Mouse (Mus musculus): Measurements from ENCODE around the gene Il17rc. TPM values are rescaled to one million over a fixed set of nuclear protein-coding genes. Genes with fewer than 3 reads are reported as not detected.

Gene Il17rc
- 36.8 and 45.0 TPM in 2 replicates for polyA plus RNA-seq (2015; fragmentation: Nextera tagmentation; extraction: Ambion mirVana)

DNA sequence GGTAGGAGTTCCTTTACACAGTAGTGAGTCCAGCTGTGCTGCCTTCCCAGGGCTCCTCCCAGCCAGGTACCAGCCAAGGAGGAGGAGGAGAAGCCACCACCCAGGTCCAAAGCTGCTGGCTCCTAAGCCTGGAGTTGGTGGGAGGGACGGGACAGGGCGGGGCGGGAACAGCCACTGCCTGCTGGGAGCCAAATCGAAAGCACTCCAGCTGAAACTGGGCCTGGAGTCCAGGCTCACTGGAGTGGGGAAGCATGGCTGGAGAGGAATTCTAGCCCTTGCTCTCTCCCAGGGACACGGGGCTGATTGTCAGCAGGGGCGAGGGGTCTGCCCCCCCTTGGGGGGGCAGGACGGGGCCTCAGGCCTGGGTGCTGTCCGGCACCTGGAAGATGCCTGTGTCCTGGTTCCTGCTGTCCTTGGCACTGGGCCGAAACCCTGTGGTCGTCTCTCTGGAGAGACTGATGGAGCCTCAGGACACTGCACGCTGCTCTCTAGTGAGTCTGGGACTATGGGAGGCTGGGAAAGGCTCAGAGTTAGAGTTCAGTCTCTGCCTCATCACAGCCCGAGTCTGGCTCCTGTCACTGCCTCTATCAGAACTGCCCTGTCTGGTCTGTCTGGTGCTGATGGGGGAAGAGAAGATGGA is at the start of gene Il17rc:
Gene Il17rc (plus strand): TSS at position 131 of the 640 bp plus-strand sequence.
- peaks cover 20% of the 10 kb centered on the region for H3K4me1 ChIP-seq (ENCODE audit: control insufficient read depth, insufficient read depth, low read length)
- H3K27ac ChIP-seq (ENCODE audit: low read length) = peak within 1 kb of the TSS; percentile 93
- H3K27me3 ChIP-seq (ENCODE audit: control insufficient read depth, insufficient read depth, low read length) = no peaks in the 10 kb centered on the region
- H3K36me3 ChIP-seq (ENCODE audit: control insufficient read depth, insufficient read depth, low read length) = no peaks in the 10 kb centered on the region
- peak within 1 kb of the TSS; percentile 49 for H3K4me3 ChIP-seq (replicated peaks; ENCODE audit: low read length)
- WGBS = 22% methylated on average over 12 of the region's 12 CpGs
- peak within 1 kb of the TSS; percentile 74 for H3K4me2 ChIP-seq (ENCODE audit: low read depth, low read length)
- peak; percentile 78 for ATAC-seq (ENCODE audit: insufficient read depth, low FRiP score)
- H3K9me3 ChIP-seq (replicated peaks; ENCODE audit: control insufficient read depth, low read length) = no peaks in the 10 kb centered on the region
- peak within 1 kb of the TSS; percentile 83 for H3K9ac ChIP-seq (ENCODE audit: low read length)

DNA sequence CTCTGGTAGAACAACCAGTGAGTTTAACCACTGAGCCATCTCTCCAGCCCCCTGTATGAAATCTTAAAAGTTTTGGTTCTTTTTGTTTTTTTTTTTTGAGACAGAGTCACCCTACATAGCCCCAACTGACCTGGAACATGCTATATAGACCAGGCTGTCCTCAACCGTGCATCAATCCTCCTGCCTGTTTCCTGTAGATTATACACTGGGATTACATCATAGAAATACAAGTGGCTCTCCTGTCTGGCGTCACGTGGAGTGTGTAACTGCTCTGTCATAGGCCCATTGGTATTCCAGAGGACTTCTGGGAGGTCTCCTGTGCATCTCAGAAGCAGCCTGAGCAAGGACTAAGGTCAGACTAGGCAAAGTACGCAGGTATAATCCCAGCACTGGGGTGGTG is 48.2 kb upstream of the Il17rc start:
- Histone ChIP-seq H3K4me2 (ENCODE audit: low read depth, low read length) (no peak overlapping the region), H3K9me3 (replicated peaks; ENCODE audit: control insufficient read depth, low read length) (0 out of 2 replicates have a peak, but pooled peaks cover 3% of the 10 kb centered on the region), H3K4me3 (replicated peaks; ENCODE audit: low read length) (no peak overlapping the region), H3K27me3 (ENCODE audit: control insufficient read depth, insufficient read depth, low read length) (no peaks in the 10 kb centered on the region), H3K9ac (ENCODE audit: low read length) (no peak overlapping the region), H3K4me1 (ENCODE audit: control insufficient read depth, insufficient read depth, low read length) (peaks cover 6% of the 10 kb centered on the region), H3K27ac (ENCODE audit: low read length) (no peak overlapping the region), H3K36me3 (ENCODE audit: control insufficient read depth, insufficient read depth, low read length) (no peaks in the 10 kb centered on the region)
- ATAC-seq (ENCODE audit: insufficient read depth, low FRiP score) = no peak
- WGBS = 64% methylated on average over 4 of the region's 4 CpGs

GRCm38 (mm10) chr6:113424187-113424586 is 47.0 kb upstream of the Il17rc start:
- no peak overlapping the region for H3K27ac ChIP-seq (ENCODE audit: low read length)

GRCm38 (mm10) chr6:113426696-113427095 is 44.5 kb upstream of the Il17rc start:
- no peak overlapping the region for H3K27ac ChIP-seq (ENCODE audit: low read length)
- no peaks in the 10 kb centered on the region for H3K36me3 ChIP-seq (ENCODE audit: control insufficient read depth, insufficient read depth, low read length)
- WGBS = 89% methylated on average over 4 of the region's 4 CpGs
- no peaks in the 10 kb centered on the region for H3K27me3 ChIP-seq (ENCODE audit: control insufficient read depth, insufficient read depth, low read length)
- H3K4me3 ChIP-seq (replicated peaks; ENCODE audit: low read length) = no peak overlapping the region
- H3K4me2 ChIP-seq (ENCODE audit: low read depth, low read length) = no peak overlapping the region
- no peak overlapping the region for H3K9ac ChIP-seq (ENCODE audit: low read length)
- no peaks in the 10 kb centered on the region for H3K4me1 ChIP-seq (ENCODE audit: control insufficient read depth, insufficient read depth, low read length)
- no peak for ATAC-seq (ENCODE audit: insufficient read depth, low FRiP score)
- 0 out of 2 replicates have a peak, but pooled peaks cover 3% of the 10 kb centered on the region for H3K9me3 ChIP-seq (replicated peaks; ENCODE audit: control insufficient read depth, low read length)

More at GRCm38 (mm10) chr6:113424187-113424586, 47.0 kb upstream of the Il17rc start:
- Histone ChIP-seq H3K27me3 (ENCODE audit: control insufficient read depth, insufficient read depth, low read length) (no peaks in the 10 kb centered on the region), H3K4me1 (ENCODE audit: control insufficient read depth, insufficient read depth, low read length) (no peaks in the 10 kb centered on the region), H3K9me3 (replicated peaks; ENCODE audit: control insufficient read depth, low read length) (0 out of 2 replicates have a peak, but pooled peaks cover 3% of the 10 kb centered on the region), H3K4me3 (replicated peaks; ENCODE audit: low read length) (no peak overlapping the region), H3K36me3 (ENCODE audit: control insufficient read depth, insufficient read depth, low read length) (no peaks in the 10 kb centered on the region), H3K4me2 (ENCODE audit: low read depth, low read length) (no peak overlapping the region), H3K9ac (ENCODE audit: low read length) (no peak overlapping the region)
- no peak for ATAC-seq (ENCODE audit: insufficient read depth, low FRiP score)
- WGBS = 71% methylated on average over 7 of the region's 7 CpGs

DNA sequence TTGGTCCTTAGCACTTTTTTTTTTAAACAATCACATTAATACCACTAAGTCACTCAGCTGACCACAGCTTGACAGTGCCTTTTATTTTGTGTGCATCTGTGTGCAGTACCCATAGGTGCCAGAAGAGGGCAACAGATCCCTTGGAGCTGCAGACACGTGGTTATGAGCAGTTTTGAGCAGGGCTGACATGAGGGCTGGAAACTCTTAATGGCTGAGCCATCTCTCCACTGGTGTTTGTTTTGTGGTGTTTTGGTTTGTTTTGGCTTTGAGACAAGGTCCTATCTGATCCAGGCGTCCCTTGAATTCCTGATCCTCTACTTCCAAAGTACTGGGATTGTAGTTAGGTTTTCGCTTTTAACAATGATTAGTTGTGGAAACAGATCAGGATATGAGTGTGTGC is 43.8 kb upstream of the Il17rc start:
- 61% methylated on average over 3 of the region's 3 CpGs for WGBS
- no peak overlapping the region for H3K27ac ChIP-seq (ENCODE audit: low read length)
- ATAC-seq (ENCODE audit: insufficient read depth, low FRiP score) = no peak
- no peaks in the 10 kb centered on the region for H3K27me3 ChIP-seq (ENCODE audit: control insufficient read depth, insufficient read depth, low read length)
- no peaks in the 10 kb centered on the region for H3K4me1 ChIP-seq (ENCODE audit: control insufficient read depth, insufficient read depth, low read length)
- H3K4me2 ChIP-seq (ENCODE audit: low read depth, low read length) = no peak overlapping the region
- H3K4me3 ChIP-seq (replicated peaks; ENCODE audit: low read length) = no peak overlapping the region
- H3K36me3 ChIP-seq (ENCODE audit: control insufficient read depth, insufficient read depth, low read length) = no peaks in the 10 kb centered on the region
- H3K9ac ChIP-seq (ENCODE audit: low read length) = no peak overlapping the region
- 0 out of 2 replicates have a peak, but pooled peaks cover 3% of the 10 kb centered on the region for H3K9me3 ChIP-seq (replicated peaks; ENCODE audit: control insufficient read depth, low read length)

DNA sequence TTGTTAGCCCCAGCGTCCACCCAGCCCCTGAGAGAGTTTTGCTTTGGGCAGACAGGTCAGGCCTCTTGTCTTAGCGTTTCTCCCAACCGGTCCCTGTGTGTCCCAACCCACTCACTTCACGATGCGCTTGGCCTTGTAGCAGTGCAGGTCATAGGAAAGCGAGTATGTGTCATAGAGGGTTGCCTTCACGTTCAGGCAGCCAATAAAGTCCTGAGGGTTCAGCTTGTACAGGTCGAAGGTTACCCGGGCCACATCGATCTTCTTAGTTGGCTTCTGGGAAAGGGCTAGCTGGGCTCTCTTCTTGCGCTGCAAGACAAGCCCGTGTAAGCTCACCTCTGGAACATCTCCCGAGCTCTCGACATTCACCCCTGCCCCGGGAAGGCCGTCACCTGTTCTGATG is 43.2 kb upstream of the Il17rc start:
- Histone ChIP-seq H3K27ac (ENCODE audit: low read length) (no peak overlapping the region), H3K9me3 (replicated peaks; ENCODE audit: control insufficient read depth, low read length) (0 out of 2 replicates have a peak, but pooled peaks cover 3% of the 10 kb centered on the region), H3K9ac (ENCODE audit: low read length) (no peak overlapping the region), H3K36me3 (ENCODE audit: control insufficient read depth, insufficient read depth, low read length) (no peaks in the 10 kb centered on the region), H3K27me3 (ENCODE audit: control insufficient read depth, insufficient read depth, low read length) (no peaks in the 10 kb centered on the region), H3K4me2 (ENCODE audit: low read depth, low read length) (no peak overlapping the region), H3K4me1 (ENCODE audit: control insufficient read depth, insufficient read depth, low read length) (no peaks in the 10 kb centered on the region), H3K4me3 (replicated peaks; ENCODE audit: low read length) (no peak overlapping the region)
- no peak for ATAC-seq (ENCODE audit: insufficient read depth, low FRiP score)
- 84% methylated on average over 16 of the region's 16 CpGs for WGBS

GRCm38 (mm10) chr6:113429965-113430364 is 41.3 kb upstream of the Il17rc start:
- H3K4me2 ChIP-seq (ENCODE audit: low read depth, low read length) = no peak overlapping the region
- no peak overlapping the region for H3K27ac ChIP-seq (ENCODE audit: low read length)
- H3K9ac ChIP-seq (ENCODE audit: low read length) = no peak overlapping the region
- no peak overlapping the region for H3K4me3 ChIP-seq (replicated peaks; ENCODE audit: low read length)
- WGBS = 75% methylated on average over 3 of the region's 3 CpGs
- no peaks in the 10 kb centered on the region for H3K36me3 ChIP-seq (ENCODE audit: control insufficient read depth, insufficient read depth, low read length)
- H3K4me1 ChIP-seq (ENCODE audit: control insufficient read depth, insufficient read depth, low read length) = no peaks in the 10 kb centered on the region
- no peak for ATAC-seq (ENCODE audit: insufficient read depth, low FRiP score)
- no peaks in the 10 kb centered on the region for H3K27me3 ChIP-seq (ENCODE audit: control insufficient read depth, insufficient read depth, low read length)
- 0 out of 2 replicates have a peak, but pooled peaks cover 3% of the 10 kb centered on the region for H3K9me3 ChIP-seq (replicated peaks; ENCODE audit: control insufficient read depth, low read length)

DNA sequence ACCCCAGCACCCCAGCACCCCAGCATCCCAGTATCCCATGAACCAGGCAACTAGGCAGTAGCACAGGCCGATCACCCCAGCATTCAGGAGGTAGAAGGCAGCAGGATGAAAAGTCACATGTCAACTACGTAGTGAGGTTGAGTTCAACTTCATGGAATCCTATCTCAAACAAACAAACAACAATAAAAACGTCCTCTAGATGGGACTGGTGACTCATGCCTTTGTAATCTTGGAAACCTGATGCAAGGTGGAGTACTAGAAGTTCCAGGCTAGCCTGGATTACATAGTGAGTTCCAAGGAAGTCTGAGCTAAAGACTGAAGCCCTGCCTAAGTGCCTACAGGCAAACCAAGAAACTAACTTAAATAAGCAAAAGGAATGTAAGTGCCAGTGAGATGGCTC is 40.4 kb upstream of the Il17rc start:
- no peak overlapping the region for H3K27ac ChIP-seq (ENCODE audit: low read length)
- ATAC-seq (ENCODE audit: insufficient read depth, low FRiP score) = no peak
- H3K9ac ChIP-seq (ENCODE audit: low read length) = no peak overlapping the region
- H3K4me2 ChIP-seq (ENCODE audit: low read depth, low read length) = no peak overlapping the region
- H3K27me3 ChIP-seq (ENCODE audit: control insufficient read depth, insufficient read depth, low read length) = no peaks in the 10 kb centered on the region
- H3K9me3 ChIP-seq (replicated peaks; ENCODE audit: control insufficient read depth, low read length) = 0 out of 2 replicates have a peak, but pooled peaks cover 3% of the 10 kb centered on the region
- H3K36me3 ChIP-seq (ENCODE audit: control insufficient read depth, insufficient read depth, low read length) = no peaks in the 10 kb centered on the region
- H3K4me1 ChIP-seq (ENCODE audit: control insufficient read depth, insufficient read depth, low read length) = no peaks in the 10 kb centered on the region
- 55% methylated on average over 3 of the region's 3 CpGs for WGBS
- H3K4me3 ChIP-seq (replicated peaks; ENCODE audit: low read length) = no peak overlapping the region

DNA sequence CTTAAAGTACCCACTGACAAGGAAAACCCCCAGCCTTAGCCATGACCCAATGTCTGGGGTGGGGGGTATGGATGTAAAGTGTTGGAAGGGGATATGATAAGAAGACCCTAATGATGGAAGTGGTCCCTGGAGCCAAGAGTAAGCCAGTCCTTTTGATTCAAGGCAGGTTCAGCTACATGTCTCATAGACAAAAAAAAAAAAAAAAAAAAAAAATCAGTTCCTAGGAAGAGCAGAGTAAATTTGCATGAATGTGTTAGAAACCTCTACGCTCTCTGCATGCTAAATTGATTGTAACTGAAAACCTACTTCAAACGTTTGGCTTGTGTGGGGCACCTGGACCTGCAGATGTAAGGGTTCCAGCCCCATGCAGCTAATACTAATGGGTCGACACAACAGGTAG is 39.4 kb upstream of the Il17rc start:
- no peak overlapping the region for H3K4me3 ChIP-seq (replicated peaks; ENCODE audit: low read length)
- no peak overlapping the region for H3K27ac ChIP-seq (ENCODE audit: low read length)
- H3K36me3 ChIP-seq (ENCODE audit: control insufficient read depth, insufficient read depth, low read length) = no peaks in the 10 kb centered on the region
- H3K9me3 ChIP-seq (replicated peaks; ENCODE audit: control insufficient read depth, low read length) = 0 out of 2 replicates have a peak, but pooled peaks cover 3% of the 10 kb centered on the region
- no peak for ATAC-seq (ENCODE audit: insufficient read depth, low FRiP score)
- no peak overlapping the region for H3K4me2 ChIP-seq (ENCODE audit: low read depth, low read length)
- WGBS = 53% methylated on average over 3 of the region's 3 CpGs
- no peaks in the 10 kb centered on the region for H3K4me1 ChIP-seq (ENCODE audit: control insufficient read depth, insufficient read depth, low read length)
- H3K27me3 ChIP-seq (ENCODE audit: control insufficient read depth, insufficient read depth, low read length) = no peaks in the 10 kb centered on the region
- no peak overlapping the region for H3K9ac ChIP-seq (ENCODE audit: low read length)
